Mouse (Mus musculus) limb, embryonic 10.5 days (tissue): ENCODE results near the gene Vmn1r125. TPM values are rescaled to one million over a fixed set of nuclear protein-coding genes. Genes with fewer than 3 reads are reported as not detected.
"Not testable (repeated sequence)": the region's sequence is repeated elsewhere in the genome, so short reads cannot be mapped to it uniquely, and the experiment has no call there.

Source experiments
- DNase-seq: peaks from one replicate; pipeline ENCODE4 v3.0.0-alpha.2; 2017; ENCODE audit warnings: low spot score
- H3K27ac ChIP-seq: fragments of 300-500 bp; sonication (generic); 2 replicates; pipeline ENCODE4 v1.5.1; 2016; ENCODE audit warnings: mild to moderate bottlenecking
- H3K27me3 ChIP-seq: fragments of 300-500 bp; sonication (generic); 2 replicates; pipeline ENCODE4 v1.6.1; 2016; ENCODE audit warnings: low read depth, mild to moderate bottlenecking; ENCODE audit not compliant: poor library complexity, severe bottlenecking
- H3K36me3 ChIP-seq: fragments of 300-500 bp; sonication (generic); 2 replicates; pipeline ENCODE4 v1.6.1; 2016; ENCODE audit warnings: mild to moderate bottlenecking, moderate library complexity
- H3K4me1 ChIP-seq: fragments of 300-500 bp; sonication (generic); 2 replicates; pipeline ENCODE4 v1.6.1; 2016
- H3K4me3 ChIP-seq: fragments of 300-500 bp; sonication (generic); 2 replicates; pipeline ENCODE4 v1.5.1; 2016; ENCODE audit warnings: mild to moderate bottlenecking, moderate library complexity
- H3K9me3 ChIP-seq: fragments of 300-500 bp; sonication (generic); replicated peaks from 2 replicates; pipeline ENCODE4 v1.6.1; 2016; ENCODE audit warnings: mild to moderate bottlenecking
- WGBS: fragments of 180-500 bp; shearing (Covaris S2); methylation state at CpG from one replicate; pipeline ENCODE4 v1.1.7; 2016; 5-methylcytosine and 5-hydroxymethylcytosine counted together
- polyA plus RNA-seq: library from polyadenylated mRNA; unstranded; fragments of >200 nt; fragmentation: Nextera tagmentation; extraction: Ambion mirVana; gene quantifications from 2 replicates; pipeline ENCODE4 v1.2.1, GENCODE M21; 2016

Vmn1r125 gene
- not detected in 2 replicates for polyA plus RNA-seq

GRCm38 (mm10) chr7:21271879-21272278 lies at the start of gene Vmn1r125:
TSS of gene Vmn1r125 (plus strand) at chr7:21272179.
- 74% methylated on average over 3 of the region's 3 CpGs for WGBS
- H3K27me3 ChIP-seq, H3K27ac ChIP-seq, H3K36me3 ChIP-seq, H3K4me3 ChIP-seq, H3K9me3 ChIP-seq, H3K4me1 ChIP-seq, DNase-seq: not testable (repeated sequence)

GRCm38 (mm10) chr7:21260517-21260916 lies 11.5 kb upstream of the Vmn1r125 start, which contains the start of gene Vmn1r124:
TSS of gene Vmn1r124 (minus strand) at chr7:21260617.
- 81% methylated on average over 4 of the region's 4 CpGs for WGBS
- not testable (repeated sequence) for H3K9me3 ChIP-seq, DNase-seq, H3K27me3 ChIP-seq, H3K4me1 ChIP-seq, H3K36me3 ChIP-seq, H3K27ac ChIP-seq, H3K4me3 ChIP-seq

DNA sequence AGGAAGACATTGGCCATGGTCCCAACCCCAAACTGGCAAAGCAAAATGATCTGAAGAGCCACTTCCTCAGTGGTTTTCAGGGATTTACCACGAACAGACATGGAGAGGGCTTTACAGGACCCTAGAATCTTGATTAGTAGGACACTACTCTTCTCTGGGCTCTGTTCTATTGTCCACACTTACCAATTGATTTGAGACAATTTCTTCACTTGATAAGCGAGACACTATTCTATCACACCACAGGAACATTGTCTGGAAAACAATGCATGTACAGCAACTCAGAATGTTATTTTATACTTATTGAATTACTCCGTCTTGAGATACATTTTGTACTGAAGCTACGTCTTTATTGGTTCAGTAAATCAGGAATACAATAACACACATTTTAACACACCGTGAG lies 29.4 kb downstream of the Vmn1r125 start, which contains the start of gene Vmn1r126:
Vmn1r126 (minus strand) TSS at position 101 of the 400 bp plus-strand sequence.
- no CpG with 5 or more reads among the region's 5 CpGs for WGBS
- not testable (repeated sequence) for H3K4me3 ChIP-seq, H3K4me1 ChIP-seq, H3K27ac ChIP-seq, H3K27me3 ChIP-seq, H3K36me3 ChIP-seq, DNase-seq, H3K9me3 ChIP-seq

DNA sequence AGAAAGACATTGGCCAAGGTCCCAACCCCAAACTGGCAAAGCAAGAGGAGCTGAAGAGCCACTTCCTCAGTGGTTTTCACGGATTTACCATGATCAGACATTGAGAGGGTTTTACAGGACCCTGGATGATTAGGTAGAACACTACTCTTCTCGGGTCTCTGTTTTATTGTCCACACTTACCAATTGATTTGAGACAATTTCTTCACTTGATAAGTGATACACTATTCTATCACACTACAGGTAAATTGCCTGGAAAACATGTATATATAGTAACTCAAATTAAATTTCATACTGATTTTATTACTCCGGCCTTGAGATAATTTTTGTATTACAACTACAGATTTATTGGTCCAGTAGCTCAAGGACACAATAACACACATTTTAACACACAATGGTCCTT lies 47.8 kb downstream of the Vmn1r125 start, which contains the start of gene Vmn1r127:
Vmn1r127 (minus strand) TSS at position 101 of the 400 bp plus-strand sequence.
- not testable (repeated sequence) for H3K4me3 ChIP-seq, H3K4me1 ChIP-seq, H3K27me3 ChIP-seq, DNase-seq, H3K27ac ChIP-seq, H3K9me3 ChIP-seq, H3K36me3 ChIP-seq
- WGBS: no CpG with 5 or more reads among the region's 3 CpGs

Other genes with a start within 250 kb of the Vmn1r125 start
- gene Vmn1r120, start 218.4 kb upstream of the Vmn1r125 start, polyA plus RNA-seq: not detected in 2 replicates
- gene Vmn1r121, start 173.7 kb upstream of the Vmn1r125 start, polyA plus RNA-seq: not detected in 2 replicates
- gene Vmn1r122, start 138.1 kb upstream of the Vmn1r125 start, polyA plus RNA-seq: not detected in 2 replicates
- gene Vmn1r123, start 110.0 kb upstream of the Vmn1r125 start, polyA plus RNA-seq: not detected in 2 replicates
- not detected in 2 replicates for gene Gm5157, start 81.8 kb upstream of the Vmn1r125 start, polyA plus RNA-seq
- not detected in 2 replicates for gene Vmn1r124, start 11.6 kb upstream of the Vmn1r125 start, polyA plus RNA-seq
- not detected in 2 replicates for gene Vmn1r126, start 29.3 kb downstream of the Vmn1r125 start, polyA plus RNA-seq
- not detected in 2 replicates for gene Vmn1r127, start 47.7 kb downstream of the Vmn1r125 start, polyA plus RNA-seq
- gene Vmn1r128, start 77.2 kb downstream of the Vmn1r125 start, polyA plus RNA-seq: not detected in 2 replicates
- gene Vmn1r129, start 89.1 kb downstream of the Vmn1r125 start, polyA plus RNA-seq: not detected in 2 replicates
- gene Gm6882, start 160.6 kb downstream of the Vmn1r125 start, polyA plus RNA-seq: not detected in 2 replicates
- not detected in 2 replicates for gene Vmn1r130, start 239.6 kb downstream of the Vmn1r125 start, polyA plus RNA-seq